Mouse (Mus musculus) hindbrain, embryonic 13.5 days (tissue): Measurements from ENCODE around the gene Phf13. TPM values are rescaled to one million over a fixed set of nuclear protein-coding genes. Genes with fewer than 3 reads are reported as not detected.

ENCODE experiments used
- ATAC-seq: fragments of 200-750 bp; cut with Nextera tagmentation; 2 replicates; pipeline ENCODE4 v1.8.0; 2017; ENCODE audit warnings: moderate TSS enrichment; ENCODE audit not compliant: low FRiP score
- H3K27ac ChIP-seq: fragments of 300-500 bp; sonication (generic); 2 replicates; pipeline ENCODE4 v1.5.1; 2015; ENCODE audit warnings: inconsistent platforms, mild to moderate bottlenecking, moderate library complexity
- H3K27me3 ChIP-seq: fragments of 300-500 bp; sonication (generic); 2 replicates; pipeline ENCODE4 v1.6.1; 2015; ENCODE audit warnings: mild to moderate bottlenecking, inconsistent platforms
- H3K36me3 ChIP-seq: fragments of 300-500 bp; sonication (generic); 2 replicates; pipeline ENCODE4 v1.6.1; 2015; ENCODE audit warnings: mild to moderate bottlenecking, inconsistent platforms
- H3K4me1 ChIP-seq: fragments of 300-500 bp; sonication (generic); replicated peaks from 2 replicates; pipeline ENCODE4 v1.6.1; 2015; ENCODE audit warnings: inconsistent platforms
- H3K4me2 ChIP-seq: fragments of 300-500 bp; sonication (generic); 2 replicates; pipeline ENCODE4 v1.6.1; 2015; ENCODE audit warnings: inconsistent platforms, mild to moderate bottlenecking, moderate library complexity
- H3K4me3 ChIP-seq: fragments of 300-500 bp; sonication (generic); 2 replicates; pipeline ENCODE4 v1.5.1; 2015; ENCODE audit warnings: mild to moderate bottlenecking, inconsistent platforms
- H3K9ac ChIP-seq: fragments of 300-500 bp; sonication (generic); 2 replicates; pipeline ENCODE4 v1.6.1; 2015; ENCODE audit warnings: mild to moderate bottlenecking, inconsistent platforms
- H3K9me3 ChIP-seq: fragments of 300-500 bp; sonication (generic); 2 replicates; pipeline ENCODE4 v1.6.1; 2016; ENCODE audit warnings: inconsistent platforms
- WGBS: fragments of 180-500 bp; shearing (Covaris S2); methylation state at CpG from one replicate; pipeline ENCODE4 v1.1.7; 2015; 5-methylcytosine and 5-hydroxymethylcytosine counted together
- polyA plus RNA-seq: library from polyadenylated mRNA; unstranded; fragments of >200 nt; fragmentation: Nextera tagmentation; extraction: Ambion mirVana; gene quantifications from 2 replicates; pipeline ENCODE4 v1.2.1, GENCODE M21; 2015

Gene Phf13
- polyA plus RNA-seq, 1 experiment from 2014 or later, result 18.4 TPM

DNA sequence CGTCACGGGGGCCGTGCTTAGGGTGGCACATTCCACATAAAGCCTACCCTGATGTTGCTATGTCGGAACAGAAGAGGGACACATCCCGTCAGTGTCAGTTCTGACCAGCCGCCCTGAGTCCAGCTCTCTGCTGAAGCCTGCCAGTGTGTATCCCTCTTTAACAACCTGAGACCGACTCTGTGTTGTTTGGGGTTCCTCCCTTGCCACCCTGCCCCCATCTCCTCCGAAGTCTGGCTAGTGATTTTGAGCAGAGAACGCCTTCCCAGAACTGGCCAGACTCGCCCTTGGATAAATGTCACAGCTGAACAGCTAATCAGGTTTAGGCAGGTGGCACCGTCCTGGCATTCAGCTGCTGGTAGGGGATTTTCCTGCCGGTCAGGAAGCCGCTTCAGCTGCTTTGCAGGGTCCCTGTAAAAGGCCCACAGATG lies 14.7 kb upstream of the Phf13 start:
- Histone ChIP-seq H3K4me3 (peak overlapping the region; percentile 72), H3K9ac (peak overlapping the region; percentile 72), H3K27me3 (peaks cover 50% of the 10 kb centered on the region), H3K27ac (no peak overlapping the region), H3K4me1 (peaks cover 50% of the 10 kb centered on the region), H3K36me3 (peaks cover 21% of the 10 kb centered on the region), H3K9me3 (no peaks in the 10 kb centered on the region), H3K4me2 (peak overlapping the region; percentile 97)
- no peak for ATAC-seq
- 14% methylated on average over 13 of the region's 13 CpGs for WGBS

DNA sequence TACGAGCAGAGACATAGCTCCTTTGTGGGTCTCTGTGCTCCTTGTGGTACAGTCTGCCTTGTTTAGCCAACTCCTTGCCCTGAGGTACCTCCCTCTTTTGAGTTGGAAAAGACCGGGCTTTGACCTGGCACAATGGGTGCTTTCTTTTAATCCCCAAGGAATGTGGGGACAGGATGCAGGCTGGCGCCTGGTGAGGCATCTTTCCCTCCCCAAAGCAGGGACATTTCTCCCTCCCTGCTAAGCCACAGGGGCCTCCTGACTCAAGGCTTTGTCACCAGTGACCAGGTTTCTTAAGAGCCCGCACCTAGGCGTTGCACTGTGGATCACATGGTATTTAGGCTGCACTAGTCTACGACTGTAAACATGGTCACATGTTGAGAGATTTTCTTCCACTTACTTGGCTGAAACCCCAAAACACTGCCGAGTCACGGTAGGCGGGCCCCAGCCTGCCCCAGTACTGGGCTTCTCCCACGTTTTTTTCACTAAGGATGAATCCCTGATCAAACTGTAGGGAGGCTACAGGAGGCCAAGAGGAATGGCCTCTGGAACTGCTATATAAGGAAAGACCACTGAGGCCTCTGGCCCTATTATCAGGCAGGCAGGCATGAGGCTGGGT lies 14.1 kb upstream of the Phf13 start:
- Histone ChIP-seq H3K9ac (peak overlapping the region; percentile 72), H3K9me3 (no peaks in the 10 kb centered on the region), H3K27ac (no peak overlapping the region), H3K4me1 (peaks cover 50% of the 10 kb centered on the region), H3K36me3 (peaks cover 17% of the 10 kb centered on the region), H3K27me3 (peaks cover 50% of the 10 kb centered on the region), H3K4me3 (peak overlapping the region; percentile 72), H3K4me2 (peak overlapping the region; percentile 97)
- ATAC-seq, result no peak
- WGBS, result 2% methylated on average over 10 of the region's 10 CpGs

DNA sequence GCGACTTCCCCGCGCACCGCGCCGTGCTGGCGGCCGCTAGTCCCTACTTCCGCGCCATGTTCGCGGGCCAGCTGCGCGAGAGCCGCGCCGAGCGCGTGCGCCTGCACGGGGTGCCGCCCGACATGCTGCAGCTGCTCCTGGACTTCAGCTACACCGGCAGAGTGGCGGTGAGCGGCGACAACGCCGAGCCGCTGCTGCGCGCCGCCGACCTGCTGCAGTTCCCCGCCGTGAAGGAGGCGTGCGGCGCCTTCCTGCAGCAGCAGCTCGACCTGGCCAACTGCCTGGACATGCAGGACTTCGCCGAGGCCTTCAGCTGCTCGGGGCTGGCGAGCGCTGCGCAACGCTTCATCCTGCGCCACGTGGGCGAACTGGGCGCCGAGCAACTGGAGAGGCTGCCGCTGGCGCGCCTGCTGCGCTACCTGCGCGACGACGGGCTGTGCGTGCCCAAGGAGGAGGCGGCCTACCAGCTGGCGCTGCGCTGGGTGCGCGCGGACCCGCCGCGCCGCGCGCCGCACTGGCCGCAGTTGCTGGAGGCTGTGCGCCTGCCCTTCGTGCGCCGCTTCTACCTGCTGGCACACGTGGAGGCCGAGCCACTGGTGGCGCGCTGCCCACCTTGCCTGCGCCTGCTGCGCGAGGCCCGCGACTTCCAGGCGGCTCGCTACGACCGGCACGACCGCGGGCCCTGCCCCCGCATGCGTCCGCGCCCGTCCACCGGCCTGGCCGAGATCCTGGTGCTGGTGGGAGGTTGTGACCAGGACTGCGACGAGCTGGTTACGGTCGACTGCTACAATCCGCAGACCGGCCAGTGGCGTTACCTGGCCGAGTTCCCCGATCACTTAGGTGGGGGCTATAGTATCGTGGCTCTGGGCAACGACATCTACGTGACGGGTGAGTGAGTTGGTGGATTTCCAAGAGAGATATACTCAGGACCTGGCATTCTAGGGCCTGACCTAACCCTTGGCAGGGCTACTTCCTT lies 13.3 kb upstream of the Phf13 start:
- under 1% methylated on average over 102 of the region's 115 CpGs for WGBS
- Histone ChIP-seq H3K4me3 (peak overlapping the region; percentile 72), H3K27me3 (peaks cover 50% of the 10 kb centered on the region), H3K36me3 (peaks cover 10% of the 10 kb centered on the region; the same call in 1 of the 2 replicates), H3K27ac (peak overlapping the region; percentile 84), H3K4me2 (peak overlapping the region; percentile 97), H3K9me3 (no peaks in the 10 kb centered on the region), H3K9ac (peak overlapping the region; percentile 72), H3K4me1 (peaks cover 50% of the 10 kb centered on the region)
- ATAC-seq, result peak; percentile 79

DNA sequence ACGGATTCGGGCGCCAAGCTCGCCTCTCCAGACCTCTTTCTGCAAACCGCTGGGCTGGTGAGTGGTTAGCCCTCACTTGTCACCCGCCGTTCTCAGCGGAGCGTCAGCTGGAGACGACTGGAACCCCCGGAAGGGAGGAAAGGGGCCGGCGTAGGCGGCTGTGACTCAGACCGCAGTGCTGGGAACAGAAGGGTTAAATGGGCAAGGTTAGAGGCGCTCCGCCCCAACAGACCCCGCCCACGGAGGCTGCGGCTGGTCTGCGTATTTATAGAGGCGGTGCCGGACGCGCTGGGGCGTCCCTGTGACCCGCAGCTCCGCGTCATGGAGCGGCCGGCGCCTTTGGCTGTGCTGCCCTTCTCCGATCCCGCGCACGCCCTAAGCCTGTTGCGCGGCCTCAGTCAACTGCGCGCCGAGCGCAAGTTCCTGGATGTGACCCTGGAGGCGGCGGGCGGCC lies 12.6 kb upstream of the Phf13 start, which contains the start of gene Klhl21:
Klhl21 (plus strand) TSS at position 182 of the 454 bp plus-strand sequence.
- H3K4me2 ChIP-seq, result peak within 1 kb of the TSS; percentile 97
- peaks cover 50% of the 10 kb centered on the region for H3K4me1 ChIP-seq
- peaks cover 50% of the 10 kb centered on the region for H3K27me3 ChIP-seq
- peak within 1 kb of the TSS; percentile 84 for H3K27ac ChIP-seq
- H3K9ac ChIP-seq, result peak within 1 kb of the TSS; percentile 72
- H3K9me3 ChIP-seq, result no peaks in the 10 kb centered on the region
- ATAC-seq, result peak; percentile 88
- 0 out of 2 replicates have a peak, but pooled peaks cover 8% of the 10 kb centered on the region for H3K36me3 ChIP-seq
- WGBS, result under 1% methylated on average over 45 of the region's 45 CpGs
- peak within 1 kb of the TSS; percentile 72 for H3K4me3 ChIP-seq

DNA sequence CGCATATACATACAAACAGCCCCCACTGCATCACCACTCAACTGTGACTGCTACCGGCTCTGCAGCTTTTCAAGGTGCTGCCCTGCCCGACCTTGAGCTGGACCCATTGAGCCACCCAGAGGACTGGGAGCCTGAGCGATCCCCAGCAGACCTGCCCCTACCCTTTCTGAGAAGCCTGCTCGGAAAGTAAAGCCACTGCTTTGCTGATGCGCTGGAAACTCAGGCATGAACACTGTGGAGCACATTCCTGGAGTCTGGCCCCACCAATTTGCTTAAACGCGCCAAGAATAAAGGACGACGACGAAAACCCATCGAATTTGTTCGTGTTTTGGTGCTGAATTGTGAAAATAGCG lies 12.1 kb upstream of the Phf13 start:
- peak overlapping the region; percentile 72 for H3K9ac ChIP-seq
- H3K4me1 ChIP-seq, result peaks cover 50% of the 10 kb centered on the region
- no peak for ATAC-seq
- WGBS, result 1% methylated on average over 14 of the region's 14 CpGs
- peak overlapping the region; percentile 97 for H3K4me2 ChIP-seq
- peak overlapping the region; percentile 72 for H3K4me3 ChIP-seq
- H3K9me3 ChIP-seq, result no peaks in the 10 kb centered on the region
- peaks cover 47% of the 10 kb centered on the region for H3K27me3 ChIP-seq
- H3K36me3 ChIP-seq, result 0 out of 2 replicates have a peak, but pooled peaks cover 8% of the 10 kb centered on the region
- peak overlapping the region; percentile 61 for H3K27ac ChIP-seq

DNA sequence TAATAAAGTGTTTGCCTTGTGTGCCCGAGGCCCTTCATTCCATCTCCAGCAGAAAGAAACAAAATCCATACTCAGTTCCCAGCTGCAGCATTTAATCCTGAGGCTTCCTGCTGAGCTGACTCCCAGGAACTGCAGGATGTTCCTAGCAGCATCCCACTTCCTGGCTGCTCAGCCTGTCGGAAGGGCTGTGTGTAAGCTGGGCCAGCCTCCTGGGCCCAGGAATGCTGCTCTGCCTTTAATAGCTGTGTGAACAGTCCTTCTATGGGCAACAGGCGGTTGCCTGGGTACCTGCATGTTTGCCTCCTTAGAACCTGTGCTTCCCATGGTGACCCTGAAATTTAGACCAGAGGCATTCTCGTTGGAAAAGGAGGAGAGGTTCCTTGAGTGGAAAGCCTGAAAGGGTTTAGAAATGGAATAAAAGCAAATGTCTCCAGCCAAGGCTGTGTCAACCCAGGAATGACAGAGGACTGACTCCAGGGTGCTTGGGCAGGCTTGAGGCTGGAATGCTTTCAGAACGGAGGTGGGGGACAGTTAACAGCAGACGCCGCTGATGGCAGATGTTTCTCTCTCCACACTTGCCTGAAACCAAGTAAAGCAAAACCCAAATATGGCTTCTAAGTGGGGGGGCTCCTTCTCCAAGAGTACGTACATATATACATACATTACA lies 11.6 kb upstream of the Phf13 start:
- Histone ChIP-seq H3K27me3 (peaks cover 47% of the 10 kb centered on the region), H3K9me3 (no peaks in the 10 kb centered on the region), H3K36me3 (0 out of 2 replicates have a peak, but pooled peaks cover 3% of the 10 kb centered on the region), H3K9ac (peak overlapping the region; percentile 72), H3K27ac (peak overlapping the region; percentile 61), H3K4me2 (peak overlapping the region; percentile 97), H3K4me1 (peaks cover 50% of the 10 kb centered on the region), H3K4me3 (peak overlapping the region; percentile 72)
- ATAC-seq, result no peak
- 3% methylated on average over 8 of the region's 8 CpGs for WGBS

DNA sequence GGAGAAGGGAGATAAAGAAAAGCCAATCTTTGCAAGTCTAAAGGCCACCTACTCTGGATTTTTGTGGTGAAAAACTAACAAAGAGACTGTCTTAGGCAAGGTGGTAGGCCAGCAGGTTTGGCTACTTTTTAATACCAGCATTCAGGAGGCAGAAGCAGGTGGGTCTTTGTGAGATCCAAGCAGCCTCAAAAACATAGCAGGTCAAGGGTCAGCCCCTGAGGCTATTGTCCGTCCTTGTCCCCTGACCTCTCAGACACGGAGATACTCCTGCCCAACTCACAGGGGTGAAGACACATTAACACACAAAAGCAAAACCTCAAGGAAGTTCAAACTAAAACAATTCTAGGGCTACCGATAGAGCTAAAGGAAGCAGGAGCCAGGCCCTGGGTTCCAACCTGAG lies 10.8 kb upstream of the Phf13 start:
- no peak overlapping the region for H3K9ac ChIP-seq
- WGBS, result 9% methylated on average over 3 of the region's 3 CpGs
- peaks cover 45% of the 10 kb centered on the region for H3K27me3 ChIP-seq
- H3K4me1 ChIP-seq, result peaks cover 49% of the 10 kb centered on the region
- H3K4me2 ChIP-seq, result no peak overlapping the region
- H3K4me3 ChIP-seq, result no peak overlapping the region
- H3K36me3 ChIP-seq, result no peaks in the 10 kb centered on the region
- no peak for ATAC-seq
- H3K27ac ChIP-seq, result no peak overlapping the region
- H3K9me3 ChIP-seq, result no peaks in the 10 kb centered on the region

DNA sequence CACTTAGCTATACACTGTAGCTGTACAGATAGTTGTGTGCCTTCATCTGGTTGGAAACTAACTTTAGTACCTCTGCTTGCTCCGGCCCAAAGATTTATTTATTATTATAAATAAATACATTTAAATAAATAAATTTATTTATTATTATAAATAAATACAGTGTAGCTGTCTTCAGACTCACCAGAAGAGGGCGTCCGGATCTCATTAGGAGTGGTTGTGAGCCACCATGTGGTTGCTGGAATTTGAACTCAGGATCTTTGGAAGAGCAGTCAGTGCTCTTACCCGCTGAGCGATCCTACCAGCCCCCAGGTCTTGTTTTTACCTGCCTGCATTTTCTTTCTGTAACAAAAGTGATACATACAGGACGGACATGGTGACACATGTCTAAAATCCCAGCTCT lies 10.1 kb upstream of the Phf13 start:
- Histone ChIP-seq H3K27me3 (peaks cover 38% of the 10 kb centered on the region), H3K4me3 (no peak overlapping the region), H3K4me1 (peaks cover 42% of the 10 kb centered on the region), H3K4me2 (no peak overlapping the region), H3K36me3 (no peaks in the 10 kb centered on the region), H3K9ac (no peak overlapping the region), H3K27ac (no peak overlapping the region), H3K9me3 (no peaks in the 10 kb centered on the region)
- no peak for ATAC-seq
- 83% methylated on average over 6 of the region's 6 CpGs for WGBS

DNA sequence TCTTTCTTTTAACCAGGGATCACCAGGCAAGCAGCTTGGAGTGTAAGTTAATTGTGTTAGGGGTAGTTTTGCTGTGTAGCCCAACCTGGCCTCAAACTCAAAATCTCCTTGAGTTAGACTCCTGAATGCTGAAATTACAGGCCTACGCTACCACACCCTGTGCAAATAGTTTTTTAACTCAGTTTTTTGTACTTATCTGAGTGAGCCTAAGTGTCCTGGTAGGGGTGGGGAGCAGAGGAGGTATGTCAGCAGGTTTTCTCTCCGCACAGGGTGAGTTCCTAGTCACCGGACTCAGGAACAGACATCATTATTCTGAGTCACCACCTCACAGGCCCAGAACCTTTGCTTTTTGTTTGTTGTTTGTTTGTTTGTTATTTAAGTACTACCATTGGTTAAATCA lies 6.0 kb upstream of the Phf13 start:
- H3K27me3 ChIP-seq, result peaks cover 9% of the 10 kb centered on the region
- WGBS, result 91% methylated on average over 3 of the region's 3 CpGs
- no peak overlapping the region for H3K9ac ChIP-seq
- no peak overlapping the region for H3K27ac ChIP-seq
- ATAC-seq, result no peak
- H3K4me2 ChIP-seq, result no peak overlapping the region
- H3K4me3 ChIP-seq, result no peak overlapping the region
- H3K9me3 ChIP-seq, result no peaks in the 10 kb centered on the region
- peaks cover 10% of the 10 kb centered on the region for H3K4me1 ChIP-seq
- no peaks in the 10 kb centered on the region for H3K36me3 ChIP-seq

DNA sequence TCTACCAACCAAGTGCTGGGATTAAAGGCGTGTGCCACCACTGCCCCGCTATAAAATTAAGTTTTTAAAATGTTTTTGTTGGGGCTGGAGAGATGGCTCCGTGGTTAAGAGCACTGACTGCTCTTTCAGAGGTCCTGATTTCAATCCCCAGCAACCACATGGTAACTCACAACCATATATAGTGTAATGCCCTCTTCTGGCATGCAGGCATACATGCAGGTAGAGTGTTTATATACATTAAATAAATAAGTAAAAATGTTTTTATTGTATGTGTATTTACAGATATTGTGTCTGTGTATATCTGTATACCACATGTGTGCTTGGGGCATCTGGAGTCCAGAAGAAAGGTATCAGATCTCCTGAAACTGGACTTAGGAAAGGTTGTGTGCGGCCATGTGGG lies 5.3 kb upstream of the Phf13 start:
- Histone ChIP-seq H3K4me2 (no peak overlapping the region), H3K4me1 (peaks cover 9% of the 10 kb centered on the region), H3K36me3 (no peaks in the 10 kb centered on the region), H3K27ac (no peak overlapping the region), H3K4me3 (no peak overlapping the region), H3K27me3 (peaks cover 2% of the 10 kb centered on the region), H3K9ac (no peak overlapping the region), H3K9me3 (no peaks in the 10 kb centered on the region)
- WGBS, result 62% methylated on average over 4 of the region's 4 CpGs
- no peak for ATAC-seq

DNA sequence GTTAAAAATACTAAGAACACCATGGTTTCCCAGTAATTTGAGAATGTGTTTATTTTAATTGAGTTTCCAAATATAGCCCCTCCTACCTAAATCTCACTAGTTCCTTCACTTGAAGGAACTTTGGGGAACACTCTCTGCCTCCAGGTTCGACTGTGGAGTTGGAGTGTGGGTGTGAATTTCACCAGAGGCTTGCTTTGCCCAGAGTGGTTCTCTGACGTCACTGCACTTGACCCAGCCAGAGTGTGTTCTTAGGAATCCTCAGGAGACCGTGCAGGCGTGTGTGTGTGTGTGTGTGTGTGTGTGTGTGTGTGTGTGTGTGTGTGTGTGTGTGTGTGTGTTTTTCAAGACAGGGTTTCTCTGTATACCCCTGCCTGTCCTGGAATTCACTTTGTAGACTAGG lies 4.8 kb upstream of the Phf13 start:
- H3K9ac ChIP-seq, result no peak overlapping the region
- no peak overlapping the region for H3K27ac ChIP-seq
- peaks cover 9% of the 10 kb centered on the region for H3K4me1 ChIP-seq
- H3K36me3 ChIP-seq, result no peaks in the 10 kb centered on the region
- H3K9me3 ChIP-seq, result no peaks in the 10 kb centered on the region
- H3K4me2 ChIP-seq, result no peak overlapping the region
- H3K27me3 ChIP-seq, result no peaks in the 10 kb centered on the region
- no peak for ATAC-seq
- H3K4me3 ChIP-seq, result no peak overlapping the region
- WGBS, result 70% methylated on average over 4 of the region's 4 CpGs

DNA sequence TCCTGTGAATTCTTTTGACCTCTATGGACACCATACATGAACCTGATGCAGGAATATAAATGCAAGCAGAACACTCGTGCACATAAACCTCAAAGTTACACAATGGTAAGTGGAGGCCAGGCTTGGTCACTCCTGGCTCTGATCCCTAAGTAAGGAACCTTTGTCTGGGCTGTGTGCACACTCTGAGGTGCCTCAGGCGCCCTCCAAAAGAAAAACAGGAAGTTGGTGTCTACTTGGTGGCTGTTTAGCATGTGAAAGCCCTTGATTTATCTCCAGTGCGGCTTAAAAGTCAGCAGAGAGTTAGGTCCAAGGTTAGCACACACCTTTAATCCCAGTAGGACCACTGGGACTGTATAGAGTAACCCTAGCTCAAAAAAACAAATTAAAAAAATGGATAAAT lies 3.4 kb upstream of the Phf13 start:
- no peaks in the 10 kb centered on the region for H3K9me3 ChIP-seq
- H3K4me2 ChIP-seq, result no peak overlapping the region
- no peaks in the 10 kb centered on the region for H3K27me3 ChIP-seq
- no peaks in the 10 kb centered on the region for H3K36me3 ChIP-seq
- no peak for ATAC-seq
- no peak overlapping the region for H3K4me3 ChIP-seq
- peaks cover 13% of the 10 kb centered on the region for H3K4me1 ChIP-seq
- WGBS, result 58% methylated on average over 3 of the region's 3 CpGs
- H3K27ac ChIP-seq, result no peak overlapping the region
- H3K9ac ChIP-seq, result no peak overlapping the region
